Mouse (Mus musculus): ENCODE data around the gene Vat1l.

Vat1l gene

DNA sequence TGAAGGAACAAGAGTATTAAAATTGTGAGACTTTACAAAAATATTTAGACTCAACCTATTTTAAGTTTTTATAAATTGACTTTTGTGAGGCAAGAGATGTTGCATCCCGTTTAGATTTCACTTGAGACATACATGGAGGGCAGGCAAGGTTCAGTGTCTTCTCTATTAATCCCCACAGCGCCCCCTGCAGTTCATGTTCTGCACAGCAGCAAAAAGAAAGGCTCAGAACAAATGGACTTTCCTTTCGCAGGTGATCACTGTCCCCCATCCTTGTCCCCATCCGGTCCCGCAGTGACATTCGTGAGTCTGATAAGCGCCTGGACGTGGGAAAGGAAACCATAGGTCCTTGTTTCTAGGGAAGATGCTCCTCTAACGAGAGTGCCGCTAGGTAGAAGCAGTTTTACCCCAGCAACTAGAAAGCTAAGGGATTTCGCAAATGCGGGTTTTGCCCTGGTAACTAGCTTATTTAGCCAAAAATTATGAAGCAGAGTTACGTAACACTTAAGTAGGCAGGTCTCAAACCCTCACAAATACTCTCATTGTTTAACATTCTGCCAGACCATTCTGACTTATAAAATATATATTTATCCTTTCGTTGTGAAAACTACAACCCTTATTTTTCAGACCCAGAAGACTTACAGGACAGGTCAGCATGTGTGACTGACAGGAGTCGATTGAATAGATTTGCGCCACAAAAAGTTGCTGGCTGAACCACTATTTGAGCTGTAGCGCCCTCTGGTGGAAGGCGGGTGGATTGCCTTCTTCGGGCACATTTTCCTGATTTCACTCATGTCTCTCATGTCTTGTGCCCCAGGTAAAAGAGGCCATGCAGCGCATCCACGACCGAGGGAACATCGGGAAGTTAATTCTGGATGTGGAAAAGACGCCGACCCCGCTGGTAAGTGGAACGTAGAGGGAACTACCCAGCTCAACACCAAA, 163.9 kb downstream of the Vat1l start:
- in situ Hi-C loops (cut with MboI; ENCODE audit: low pct_unique_long_range_greater_than_20kb in 1 of 2, low sequenced_read_pairs in 2 of 2, unreplicated experiment in 1 of 2), result loop anchor here (10.0 to 25.0 kb wide), 4 partner anchors 65 to 295 kb away; partner anchors contain the start of gene Wwox (in 1 of the 2)

GRCm38 (mm10) chr8:114374390-114374789, 169.0 kb downstream of the Vat1l start:
- in situ Hi-C loops (cut with MboI; ENCODE audit: low pct_unique_long_range_greater_than_20kb in 1 of 2, low sequenced_read_pairs in 2 of 2, unreplicated experiment in 1 of 2), result loop anchor here in 1 of 2 experiments (10.0 to 25.0 kb wide), 2 partner anchors 60 to 187 kb away; partner anchors contain the start of gene Wwox

DNA sequence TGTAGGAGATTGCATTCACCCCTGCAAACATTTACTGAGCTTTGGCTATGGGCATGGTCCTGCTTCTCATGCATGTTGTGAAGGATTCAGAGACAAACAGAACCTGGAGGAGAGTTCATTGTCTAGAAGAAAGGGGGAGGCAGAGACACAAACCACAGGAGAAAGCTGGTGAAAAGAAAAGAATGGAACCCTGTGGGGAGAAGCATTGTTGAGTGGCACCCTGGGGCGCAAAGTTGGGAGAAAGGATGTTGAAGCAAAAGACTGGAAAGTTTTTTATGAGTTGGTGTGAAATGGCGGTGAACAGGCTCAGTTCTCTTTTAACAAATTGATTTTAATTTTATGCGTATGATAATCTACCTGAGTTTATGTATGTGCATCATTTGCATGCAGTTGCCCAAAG, 178.8 kb downstream of the Vat1l start:
- in situ Hi-C loops (cut with MboI; ENCODE audit: low pct_unique_long_range_greater_than_20kb in 1 of 2, low sequenced_read_pairs in 2 of 2, unreplicated experiment in 1 of 2), result no loop called here

DNA sequence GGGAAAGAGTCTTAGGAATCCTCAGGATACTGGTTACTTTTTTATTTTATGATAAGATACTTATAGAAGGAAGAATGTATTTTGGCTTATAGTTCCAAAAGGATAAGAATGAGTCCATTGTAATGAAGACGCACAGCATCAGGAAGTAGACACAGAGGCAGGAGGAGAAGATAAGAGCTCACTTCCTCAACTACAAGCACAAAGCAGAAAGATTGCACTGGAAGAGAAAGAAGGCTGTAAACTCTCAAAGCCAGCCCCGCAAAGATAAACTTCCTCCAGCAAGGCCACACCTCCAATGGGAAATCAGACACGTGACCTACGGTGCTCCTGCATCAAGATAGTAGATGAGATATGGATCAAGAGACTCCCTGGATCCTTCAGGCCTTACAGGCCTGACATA, 182.1 kb downstream of the Vat1l start:
- in situ Hi-C loops (cut with MboI; ENCODE audit: low pct_unique_long_range_greater_than_20kb in 1 of 2, low sequenced_read_pairs in 2 of 2, unreplicated experiment in 1 of 2), result no loop called here

- in situ Hi-C loops (cut with MboI; ENCODE audit: low pct_unique_long_range_greater_than_20kb in 1 of 2, low sequenced_read_pairs in 2 of 2, unreplicated experiment in 1 of 2), result no loop called here
These were observed 185.2 kb downstream of the Vat1l start for GRCm38 (mm10) chr8:114390465-114391254.

DNA sequence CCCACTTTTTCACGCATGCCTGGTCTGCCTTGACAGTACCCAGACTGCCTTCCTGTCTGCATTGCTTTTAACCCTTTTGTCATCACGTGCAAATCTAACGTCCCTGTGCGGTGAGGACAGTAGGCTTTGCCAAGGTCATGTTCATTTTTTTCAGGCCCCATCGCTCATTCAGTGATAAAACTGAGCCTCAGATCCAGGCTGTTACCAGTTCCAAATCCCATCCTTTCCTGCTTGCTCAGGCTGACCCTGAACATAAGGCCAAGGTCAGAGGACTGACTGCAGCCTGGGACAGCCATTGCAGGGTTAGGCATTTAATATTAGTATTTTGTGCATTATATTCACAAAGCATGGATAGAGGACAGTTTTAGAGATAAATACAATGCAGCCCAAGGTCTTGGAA, 192.9 kb downstream of the Vat1l start:
- in situ Hi-C loops (cut with MboI; ENCODE audit: low pct_unique_long_range_greater_than_20kb in 1 of 2, low sequenced_read_pairs in 2 of 2, unreplicated experiment in 1 of 2), result no loop called here

DNA sequence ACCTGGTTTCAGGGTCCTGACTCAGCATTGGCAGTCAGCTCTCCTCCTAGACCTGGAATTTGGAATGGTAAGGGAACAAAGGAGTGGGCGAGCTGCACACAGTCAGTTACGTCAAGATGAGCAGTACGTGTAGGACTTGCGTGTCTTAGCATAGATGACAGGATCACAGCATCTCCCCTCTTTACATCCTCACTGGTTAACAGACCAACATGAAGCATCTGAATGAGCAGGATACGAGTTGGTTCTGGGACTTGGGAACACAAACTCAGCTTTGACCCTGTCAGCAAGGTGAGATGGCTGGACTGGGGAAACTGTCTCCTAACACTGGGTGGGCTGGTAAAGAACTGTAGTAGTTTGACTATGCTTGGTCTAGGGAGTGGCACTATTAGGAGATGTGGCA, 193.9 kb downstream of the Vat1l start:
- in situ Hi-C loops (cut with MboI; ENCODE audit: low pct_unique_long_range_greater_than_20kb in 1 of 2, low sequenced_read_pairs in 2 of 2, unreplicated experiment in 1 of 2), result no loop called here

- in situ Hi-C loops (cut with MboI; ENCODE audit: low pct_unique_long_range_greater_than_20kb in 1 of 2, low sequenced_read_pairs in 2 of 2, unreplicated experiment in 1 of 2), result loop anchor here in 1 of 2 experiments (25.0 kb wide), 1 partner anchor 739 kb away; no protein-coding TSS in a partner anchor
These were observed 196.3 kb downstream of the Vat1l start for GRCm38 (mm10) chr8:114401679-114402078.

DNA sequence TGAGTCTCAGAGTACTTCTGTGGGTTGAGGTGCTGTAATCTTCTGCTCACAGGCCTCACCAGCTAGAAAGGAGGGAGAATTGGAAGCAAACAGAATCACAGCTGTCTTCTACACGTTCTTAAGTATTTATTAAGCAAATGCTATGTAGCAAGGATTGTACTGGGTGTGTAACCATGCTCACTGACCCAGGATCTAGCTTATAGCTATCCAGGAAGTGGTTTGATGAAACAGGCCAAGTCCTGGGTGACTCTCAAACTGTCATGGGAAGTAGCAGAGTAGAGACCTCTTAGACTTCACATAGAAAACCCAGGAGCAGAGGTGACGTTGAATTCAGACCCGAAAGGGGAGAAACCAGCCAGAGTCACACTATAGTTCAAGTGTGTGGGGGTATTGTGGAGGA, 206.0 kb downstream of the Vat1l start:
- in situ Hi-C loops (cut with MboI; ENCODE audit: low pct_unique_long_range_greater_than_20kb in 1 of 2, low sequenced_read_pairs in 2 of 2, unreplicated experiment in 1 of 2), result loop anchor here in 1 of 2 experiments (25.0 kb wide), 1 partner anchor 749 kb away; no protein-coding TSS in a partner anchor

DNA sequence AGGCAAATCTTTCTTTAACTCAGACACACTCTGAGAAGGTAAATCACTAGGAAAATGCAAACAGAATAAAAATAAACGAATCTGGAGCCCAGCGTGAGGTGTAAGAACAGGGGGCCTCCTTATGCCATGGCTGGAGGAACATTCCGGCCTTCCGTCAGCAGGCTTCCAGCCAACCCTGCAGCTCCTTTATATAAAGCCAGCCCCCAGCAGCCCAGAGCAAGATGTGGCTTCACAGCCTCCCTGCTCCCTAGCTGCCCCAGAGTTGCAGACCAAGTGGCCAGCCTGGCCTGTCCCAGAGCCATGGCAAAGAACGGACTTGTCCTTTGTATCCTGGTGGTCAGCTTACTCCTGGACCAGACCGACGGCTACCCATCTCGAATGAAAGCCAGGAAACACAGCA, 212.4 kb downstream of the Vat1l start, which contains the start of gene Clec3a:
Gene Clec3a (plus strand): TSS at position 301 of the 400 bp plus-strand sequence.
- in situ Hi-C loops (cut with MboI; ENCODE audit: low pct_unique_long_range_greater_than_20kb in 1 of 2, low sequenced_read_pairs in 2 of 2, unreplicated experiment in 1 of 2), result loop anchor here in 1 of 2 experiments (25.0 kb wide), 1 partner anchor 755 kb away; no protein-coding TSS in a partner anchor

- in situ Hi-C loops (cut with MboI; ENCODE audit: low pct_unique_long_range_greater_than_20kb in 1 of 2, low sequenced_read_pairs in 2 of 2, unreplicated experiment in 1 of 2), result loop anchor here in 1 of 2 experiments (25.0 kb wide), 1 partner anchor 756 kb away; no protein-coding TSS in a partner anchor
These were observed 213.1 kb downstream of the Vat1l start for GRCm38 (mm10) chr8:114418486-114418885.

- in situ Hi-C loops (cut with MboI; ENCODE audit: low pct_unique_long_range_greater_than_20kb in 1 of 2, low sequenced_read_pairs in 2 of 2, unreplicated experiment in 1 of 2), result loop anchor here in 1 of 2 experiments (25.0 kb wide), 1 partner anchor 757 kb away; no protein-coding TSS in a partner anchor
These were observed 213.5 kb downstream of the Vat1l start for GRCm38 (mm10) chr8:114418904-114419303.

DNA sequence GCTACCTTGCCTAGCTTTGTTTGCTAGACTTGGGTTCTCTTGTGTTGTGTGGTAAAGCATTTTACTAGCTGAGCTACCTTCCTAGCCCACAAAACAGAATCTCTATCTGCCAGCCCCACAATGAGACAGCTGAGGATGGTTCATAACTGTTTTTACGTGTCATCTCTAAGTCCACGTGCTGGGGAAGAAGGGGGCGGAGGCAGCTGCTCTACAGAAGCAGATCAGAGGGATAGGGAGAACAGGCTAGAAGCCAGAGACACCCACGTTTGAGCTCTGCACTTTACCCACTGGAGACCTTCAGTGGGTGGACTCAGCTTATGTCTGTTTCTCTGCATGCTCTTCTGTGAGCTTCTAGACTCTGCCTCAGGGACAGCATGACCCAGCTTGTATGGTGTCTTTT, 216.1 kb downstream of the Vat1l start:
- in situ Hi-C loops (cut with MboI; ENCODE audit: low pct_unique_long_range_greater_than_20kb in 1 of 2, low sequenced_read_pairs in 2 of 2, unreplicated experiment in 1 of 2), result loop anchor here in 1 of 2 experiments (25.0 kb wide), 1 partner anchor 759 kb away; no protein-coding TSS in a partner anchor

Data from mouse embryonic stem cell (cell line).